Mouse (Mus musculus): Measurements from ENCODE around the gene Zdhhc24. TPM values are rescaled to one million over a fixed set of nuclear protein-coding genes. Genes with fewer than 3 reads are reported as not detected.
"Not testable (repeated sequence)": the region's sequence is repeated elsewhere in the genome, so short reads cannot be mapped to it uniquely, and the experiment has no call there.

Zdhhc24 gene
- polyA plus RNA-seq, 1 experiment from 2014 or later = 10.5 TPM

GRCm38 (mm10) chr19:4850281-4850680 is 28.2 kb upstream of the Zdhhc24 start:
- Histone ChIP-seq H3K9me3 (no peaks in the 10 kb centered on the region), H3K4me3 (no peak overlapping the region), H3K4me1 (peaks cover under 1% of the 10 kb centered on the region; the same call in 1 of the 2 replicates), H3K36me3 (no peaks in the 10 kb centered on the region), H3K27me3 (peaks cover 3% of the 10 kb centered on the region; the same call in 1 of the 2 replicates), H3K4me2 (replicated peaks) (no peak overlapping the region), H3K27ac (no peak overlapping the region), H3K9ac (no peak overlapping the region)
- 50% methylated on average over 5 of the region's 5 CpGs for WGBS
- ATAC-seq (ENCODE audit: low FRiP score, low read depth) = no peak

- Histone ChIP-seq H3K9me3 (no peaks in the 10 kb centered on the region), H3K4me3 (peak within 1 kb of the TSS; percentile 63), H3K4me2 (replicated peaks) (peak within 1 kb of the TSS; percentile 98), H3K9ac (peak within 1 kb of the TSS; percentile 77), H3K27ac (no peak within 1 kb of the TSS), H3K27me3 (no peaks in the 10 kb centered on the region), H3K36me3 (no peaks in the 10 kb centered on the region; the same call in 1 of the 2 replicates), H3K4me1 (peaks cover 7% of the 10 kb centered on the region; the same call in 1 of the 2 replicates)
- WGBS = 4% methylated on average over 45 of the region's 45 CpGs
- peak; percentile 84 for ATAC-seq (ENCODE audit: low FRiP score, low read depth)
These were observed 23.7 kb upstream of the Zdhhc24 start, which contains the start of gene Ctsf for GRCm38 (mm10) chr19:4854552-4855469. Gene Ctsf, plus strand, starts transcription at chr19:4855130.

- Histone ChIP-seq H3K4me1 (peaks cover 7% of the 10 kb centered on the region; the same call in 1 of the 2 replicates), H3K9me3 (no peaks in the 10 kb centered on the region), H3K4me2 (replicated peaks) (peak overlapping the region; percentile 98), H3K4me3 (peak overlapping the region; percentile 63), H3K9ac (peak overlapping the region; percentile 77), H3K27ac (no peak overlapping the region), H3K36me3 (peaks cover 6% of the 10 kb centered on the region), H3K27me3 (no peaks in the 10 kb centered on the region)
- ATAC-seq (ENCODE audit: low FRiP score, low read depth) = peak; percentile 32; the same call in 1 of the 2 replicates
- WGBS = 3% methylated on average over 14 of the region's 14 CpGs
These were observed 23.0 kb upstream of the Zdhhc24 start for GRCm38 (mm10) chr19:4855470-4855820.

GRCm38 (mm10) chr19:4855951-4856350 is 22.5 kb upstream of the Zdhhc24 start:
- WGBS = 81% methylated on average over 4 of the region's 4 CpGs
- Histone ChIP-seq H3K4me2 (replicated peaks) (peak overlapping the region; percentile 98), H3K27me3 (no peaks in the 10 kb centered on the region), H3K27ac (no peak overlapping the region), H3K4me3 (peak overlapping the region; percentile 63), H3K9ac (no peak overlapping the region), H3K36me3 (peaks cover 7% of the 10 kb centered on the region), H3K9me3 (no peaks in the 10 kb centered on the region), H3K4me1 (peaks cover 7% of the 10 kb centered on the region; the same call in 1 of the 2 replicates)
- ATAC-seq (ENCODE audit: low FRiP score, low read depth) = no peak

GRCm38 (mm10) chr19:4859081-4859480 is 19.4 kb upstream of the Zdhhc24 start:
- no peak overlapping the region for H3K4me2 ChIP-seq (replicated peaks)
- H3K36me3 ChIP-seq = peaks cover 7% of the 10 kb centered on the region
- H3K27ac ChIP-seq = no peak overlapping the region
- H3K27me3 ChIP-seq = 0 out of 2 replicates have a peak, but pooled peaks cover 4% of the 10 kb centered on the region
- H3K4me3 ChIP-seq = no peak overlapping the region
- peaks cover 7% of the 10 kb centered on the region; the same call in 1 of the 2 replicates for H3K4me1 ChIP-seq
- no peaks in the 10 kb centered on the region for H3K9me3 ChIP-seq
- no peak overlapping the region for H3K9ac ChIP-seq
- no peak for ATAC-seq (ENCODE audit: low FRiP score, low read depth)
- WGBS = 76% methylated on average over 6 of the region's 6 CpGs

GRCm38 (mm10) chr19:4863048-4863447 is 15.4 kb upstream of the Zdhhc24 start:
- no peaks in the 10 kb centered on the region for H3K9me3 ChIP-seq
- H3K27me3 ChIP-seq = peaks cover 22% of the 10 kb centered on the region
- no peak overlapping the region for H3K4me2 ChIP-seq (replicated peaks)
- ATAC-seq (ENCODE audit: low FRiP score, low read depth) = no peak
- 80% methylated on average over 6 of the region's 6 CpGs for whole genome bisulfite sequencing
- H3K4me3 ChIP-seq = no peak overlapping the region
- peaks cover 5% of the 10 kb centered on the region; the same call in 1 of the 2 replicates for H3K4me1 ChIP-seq
- no peak overlapping the region for H3K27ac ChIP-seq
- H3K9ac ChIP-seq = no peak overlapping the region
- H3K36me3 ChIP-seq = peaks cover 7% of the 10 kb centered on the region

GRCm38 (mm10) chr19:4865147-4865546 is 13.3 kb upstream of the Zdhhc24 start:
- Histone ChIP-seq H3K4me1 (peaks cover 5% of the 10 kb centered on the region; the same call in 1 of the 2 replicates), H3K27me3 (peaks cover 26% of the 10 kb centered on the region), H3K9ac (no peak overlapping the region), H3K4me2 (replicated peaks) (peak overlapping the region; percentile 41), H3K9me3 (no peaks in the 10 kb centered on the region), H3K27ac (no peak overlapping the region), H3K4me3 (peak overlapping the region; percentile 15; the same call in 1 of the 2 replicates), H3K36me3 (peaks cover 4% of the 10 kb centered on the region)
- ATAC-seq (ENCODE audit: low FRiP score, low read depth) = no peak
- 4% methylated on average over 17 of the region's 17 CpGs for WGBS

GRCm38 (mm10) chr19:4874613-4875012 is 3.9 kb upstream of the Zdhhc24 start:
- not testable (repeated sequence) for H3K9ac ChIP-seq; H3K36me3 ChIP-seq; H3K9me3 ChIP-seq; ATAC-seq (ENCODE audit: low FRiP score, low read depth); H3K27me3 ChIP-seq; H3K4me2 ChIP-seq (replicated peaks); H3K4me3 ChIP-seq; H3K27ac ChIP-seq
- 85% methylated on average over 1 of the region's 1 CpGs for WGBS
- H3K4me1 ChIP-seq = peaks cover 15% of the 10 kb centered on the region

- no peak for ATAC-seq (ENCODE audit: low FRiP score, low read depth)
These were observed 2.2 kb upstream of the Zdhhc24 start for GRCm38 (mm10) chr19:4876241-4876640.

GRCm38 (mm10) chr19:4876755-4877154 is 1.7 kb upstream of the Zdhhc24 start:
- Histone ChIP-seq H3K9me3 (no peaks in the 10 kb centered on the region), H3K27ac (no peak overlapping the region), H3K9ac (no peak overlapping the region), H3K36me3 (no peaks in the 10 kb centered on the region), H3K4me2 (replicated peaks) (peak overlapping the region; percentile 90; the same call in 1 of the 2 replicates), H3K27me3 (peaks cover 5% of the 10 kb centered on the region; the same call in 1 of the 2 replicates), H3K4me1 (peaks cover 15% of the 10 kb centered on the region), H3K4me3 (no peak overlapping the region)
- 66% methylated on average over 3 of the region's 3 CpGs for WGBS
- ATAC-seq (ENCODE audit: low FRiP score, low read depth) = no peak

More at GRCm38 (mm10) chr19:4876241-4876640, 2.2 kb upstream of the Zdhhc24 start:
- H3K9me3 ChIP-seq = no peaks in the 10 kb centered on the region
- no peak overlapping the region for H3K27ac ChIP-seq
- H3K36me3 ChIP-seq = no peaks in the 10 kb centered on the region
- H3K4me1 ChIP-seq = peaks cover 15% of the 10 kb centered on the region
- WGBS = 75% methylated on average over 2 of the region's 4 CpGs
- H3K9ac ChIP-seq = no peak overlapping the region
- no peak overlapping the region for H3K4me3 ChIP-seq
- H3K4me2 ChIP-seq (replicated peaks) = no peak overlapping the region
- peaks cover 5% of the 10 kb centered on the region; the same call in 1 of the 2 replicates for H3K27me3 ChIP-seq

GRCm38 (mm10) chr19:4877785-4878184 is 683 bp upstream of the Zdhhc24 start, which contains the start of gene Actn3:
Gene Actn3, minus strand, starts transcription at chr19:4877909.
- peak within 1 kb of the TSS; percentile 97 for H3K4me3 ChIP-seq
- 0 out of 2 replicates have a peak, but pooled peaks cover 3% of the 10 kb centered on the region for H3K36me3 ChIP-seq
- peak; percentile 5; the same call in 1 of the 2 replicates for ATAC-seq (ENCODE audit: low FRiP score, low read depth)
- H3K27me3 ChIP-seq = peaks cover 5% of the 10 kb centered on the region; the same call in 1 of the 2 replicates
- H3K4me2 ChIP-seq (replicated peaks) = peak within 1 kb of the TSS; percentile 90
- H3K9ac ChIP-seq = peak within 1 kb of the TSS; percentile 84
- H3K27ac ChIP-seq = peak within 1 kb of the TSS; percentile 58
- no peaks in the 10 kb centered on the region for H3K9me3 ChIP-seq
- 2% methylated on average over 17 of the region's 17 CpGs for WGBS
- H3K4me1 ChIP-seq = peaks cover 15% of the 10 kb centered on the region

- Histone ChIP-seq H3K36me3 (peaks cover 12% of the 10 kb centered on the region; the same call in 1 of the 2 replicates), H3K4me3 (peak overlapping the region; percentile 97), H3K27ac (no peak overlapping the region), H3K9ac (peak overlapping the region; percentile 84), H3K4me1 (peaks cover 15% of the 10 kb centered on the region), H3K27me3 (peaks cover 5% of the 10 kb centered on the region; the same call in 1 of the 2 replicates), H3K4me2 (replicated peaks) (peak overlapping the region; percentile 90), H3K9me3 (no peaks in the 10 kb centered on the region)
- no peak for ATAC-seq (ENCODE audit: low FRiP score, low read depth)
- WGBS = 49% methylated on average over 10 of the region's 10 CpGs
These were observed 846 bp downstream of the Zdhhc24 start for GRCm38 (mm10) chr19:4879324-4879703.

Measured in limb, embryonic 13.5 days (tissue).